Mouse (Mus musculus) ES-Bruce4 (cell line): ENCODE data around the gene Spata25.

Source experiments
- CTCF ChIP-seq: IDR thresholded peaks from one replicate; pipeline ENCODE4 v1.8.1; 2011; ENCODE audit warnings: low read depth, low read length
- EP300 ChIP-seq: IDR thresholded peaks from 2 replicates; pipeline ENCODE4 v1.6.1; 2011; ENCODE audit warnings: low read depth, low read length; ENCODE audit not compliant: insufficient read depth
- POLR2A ChIP-seq: IDR thresholded peaks from one replicate; pipeline ENCODE4 v1.8.1; 2011; ENCODE audit warnings: low read length; ENCODE audit not compliant: insufficient read depth

DNA sequence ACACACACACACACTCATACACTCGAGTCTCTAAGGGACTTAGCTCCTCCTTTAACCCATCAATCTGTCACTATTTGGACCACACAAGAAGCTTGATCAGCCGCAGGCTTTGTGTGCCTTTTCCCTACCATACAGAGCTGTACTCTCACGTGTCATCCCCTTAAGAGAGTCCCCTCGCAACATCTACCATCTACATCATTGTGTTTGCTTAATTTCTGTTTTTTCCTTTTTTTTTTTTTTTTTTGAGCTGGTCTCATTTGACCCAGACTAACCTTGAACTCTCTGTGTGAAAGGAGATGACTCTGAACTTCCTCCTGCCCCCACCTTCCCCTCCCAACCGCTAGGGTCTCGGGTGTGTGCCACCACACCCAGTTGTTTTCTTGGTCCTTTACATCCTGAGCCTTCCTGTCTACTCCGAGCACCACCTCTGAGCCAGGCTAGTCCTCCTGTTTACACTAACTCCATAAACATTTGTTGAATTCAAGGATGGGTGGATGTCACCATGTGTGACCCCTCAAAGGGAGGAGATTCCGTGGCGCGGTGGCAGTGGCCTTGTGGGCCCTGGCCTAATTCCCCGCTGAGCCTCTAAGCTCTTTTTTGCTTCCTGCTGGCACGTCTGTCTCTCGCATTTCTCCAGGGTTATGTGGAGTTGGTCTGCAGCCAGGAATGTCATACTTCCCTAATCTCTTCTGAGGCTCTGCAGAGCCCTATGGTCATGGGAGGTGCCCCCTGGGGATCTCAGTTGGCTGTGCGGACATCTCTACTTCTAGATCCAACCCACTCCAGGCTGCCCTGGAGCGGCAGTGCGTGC, 38.6 kb upstream of the Spata25 start:
- TF ChIP-seq POLR2A, result no peak
- no peak for TF ChIP-seq CTCF
- TF ChIP-seq EP300, result peak; percentile 90
